Mouse (Mus musculus) gastrocnemius, adult 8-10 months (tissue): ENCODE results near the gene Dcaf12l2. TPM values are rescaled to one million over a fixed set of nuclear protein-coding genes. Genes with fewer than 3 reads are reported as not detected.

ENCODE experiments used
- DNase-seq, 2 experiments: peaks; one replicate each; pipeline ENCODE4 v3.0.0; 2022; ENCODE audit warnings: low spot score in 2 of 2
- total RNA-seq, 4 experiments: library from RNA; stranded (reverse); gene quantifications; 2 replicates each; pipeline ENCODE4 v1.2.4; 2022

Dcaf12l2 gene
- total RNA-seq = not detected

- no peak for DNase-seq
Measured at GRCm38 (mm10) chrX:44367646-44368521, at the start of gene Dcaf12l2. Gene Dcaf12l2 (minus strand): TSS chrX:44368342.

GRCm38 (mm10) chrX:44367280-44367645 is 879 bp downstream of the Dcaf12l2 start:
- DNase-seq = no peak
